Mouse (Mus musculus): ENCODE measurements around the gene Trappc2l. TPM values are rescaled to one million over a fixed set of nuclear protein-coding genes. Genes with fewer than 3 reads are reported as not detected.

Trappc2l gene
- polyA plus RNA-seq, 1 experiment from 2014 or later = 101 TPM

- H3K4me3 ChIP-seq (ENCODE audit: low read depth, low read length) = no peak overlapping the region
- no peak overlapping the region for H3K9ac ChIP-seq (ENCODE audit: low read depth, low read length)
- 0 out of 2 replicates have a peak overlapping the region, but pooled peaks have one; percentile 3 for H3K27ac ChIP-seq (ENCODE audit: low read length)
- no peak overlapping the region for H3K4me2 ChIP-seq (ENCODE audit: low read length)
- H3K4me1 ChIP-seq (ENCODE audit: control insufficient read depth, insufficient read depth, low read length) = no peaks in the 10 kb centered on the region; the same call in 1 of the 2 replicates
- WGBS = 42% methylated on average over 16 of the region's 16 CpGs
- no peaks in the 10 kb centered on the region for H3K9me3 ChIP-seq (replicated peaks; ENCODE audit: control insufficient read depth, low read length, poor library complexity, severe bottlenecking)
- peak; percentile 57 for ATAC-seq
- H3K36me3 ChIP-seq (ENCODE audit: control insufficient read depth, insufficient read depth, low read length) = peaks cover 26% of the 10 kb centered on the region; the same call in 1 of the 2 replicates
- H3K27me3 ChIP-seq (ENCODE audit: control insufficient read depth, insufficient read depth, low read depth, low read length) = no peaks in the 10 kb centered on the region
These were observed 28.2 kb downstream of the Trappc2l start for GRCm38 (mm10) chr8:122639521-122640248.

- H3K27ac ChIP-seq (ENCODE audit: low read length) = no peak overlapping the region
- no peaks in the 10 kb centered on the region; the same call in 1 of the 2 replicates for H3K4me1 ChIP-seq (ENCODE audit: control insufficient read depth, insufficient read depth, low read length)
- 94% methylated on average over 4 of the region's 4 CpGs for WGBS
- H3K36me3 ChIP-seq (ENCODE audit: control insufficient read depth, insufficient read depth, low read length) = peaks cover 18% of the 10 kb centered on the region; the same call in 1 of the 2 replicates
- H3K4me3 ChIP-seq (ENCODE audit: low read depth, low read length) = no peak overlapping the region
- no peak overlapping the region for H3K4me2 ChIP-seq (ENCODE audit: low read length)
- no peak for ATAC-seq
- H3K9ac ChIP-seq (ENCODE audit: low read depth, low read length) = no peak overlapping the region
- no peaks in the 10 kb centered on the region for H3K27me3 ChIP-seq (ENCODE audit: control insufficient read depth, insufficient read depth, low read depth, low read length)
- no peaks in the 10 kb centered on the region for H3K9me3 ChIP-seq (replicated peaks; ENCODE audit: control insufficient read depth, low read length, poor library complexity, severe bottlenecking)
These were observed 29.4 kb downstream of the Trappc2l start for GRCm38 (mm10) chr8:122640825-122641224.

GRCm38 (mm10) chr8:122641406-122641805, 30.0 kb downstream of the Trappc2l start:
- Histone ChIP-seq H3K4me3 (ENCODE audit: low read depth, low read length) (no peak overlapping the region), H3K9ac (ENCODE audit: low read depth, low read length) (no peak overlapping the region), H3K27ac (ENCODE audit: low read length) (no peak overlapping the region), H3K9me3 (replicated peaks; ENCODE audit: control insufficient read depth, low read length, poor library complexity, severe bottlenecking) (no peaks in the 10 kb centered on the region), H3K4me2 (ENCODE audit: low read length) (no peak overlapping the region), H3K36me3 (ENCODE audit: control insufficient read depth, insufficient read depth, low read length) (peaks cover 18% of the 10 kb centered on the region; the same call in 1 of the 2 replicates), H3K27me3 (ENCODE audit: control insufficient read depth, insufficient read depth, low read depth, low read length) (no peaks in the 10 kb centered on the region), H3K4me1 (ENCODE audit: control insufficient read depth, insufficient read depth, low read length) (no peaks in the 10 kb centered on the region; the same call in 1 of the 2 replicates)
- ATAC-seq = no peak
- WGBS = 94% methylated on average over 15 of the region's 15 CpGs

GRCm38 (mm10) chr8:122642071-122642470, 30.6 kb downstream of the Trappc2l start:
- no peak for ATAC-seq
- Histone ChIP-seq H3K4me3 (ENCODE audit: low read depth, low read length) (no peak overlapping the region), H3K9me3 (replicated peaks; ENCODE audit: control insufficient read depth, low read length, poor library complexity, severe bottlenecking) (no peaks in the 10 kb centered on the region), H3K27ac (ENCODE audit: low read length) (no peak overlapping the region), H3K4me1 (ENCODE audit: control insufficient read depth, insufficient read depth, low read length) (no peaks in the 10 kb centered on the region; the same call in 1 of the 2 replicates), H3K27me3 (ENCODE audit: control insufficient read depth, insufficient read depth, low read depth, low read length) (no peaks in the 10 kb centered on the region), H3K4me2 (ENCODE audit: low read length) (no peak overlapping the region), H3K36me3 (ENCODE audit: control insufficient read depth, insufficient read depth, low read length) (peaks cover 21% of the 10 kb centered on the region; the same call in 1 of the 2 replicates), H3K9ac (ENCODE audit: low read depth, low read length) (no peak overlapping the region)
- 69% methylated on average over 9 of the region's 9 CpGs for WGBS

- no peak overlapping the region for H3K4me3 ChIP-seq (ENCODE audit: low read depth, low read length)
- H3K4me1 ChIP-seq (ENCODE audit: control insufficient read depth, insufficient read depth, low read length) = no peaks in the 10 kb centered on the region; the same call in 1 of the 2 replicates
- ATAC-seq = no peak
- H3K27ac ChIP-seq (ENCODE audit: low read length) = no peak overlapping the region
- peaks cover 19% of the 10 kb centered on the region for H3K36me3 ChIP-seq (ENCODE audit: control insufficient read depth, insufficient read depth, low read length)
- 72% methylated on average over 6 of the region's 6 CpGs for WGBS
- H3K9me3 ChIP-seq (replicated peaks; ENCODE audit: control insufficient read depth, low read length, poor library complexity, severe bottlenecking) = no peaks in the 10 kb centered on the region
- no peak overlapping the region for H3K9ac ChIP-seq (ENCODE audit: low read depth, low read length)
- no peaks in the 10 kb centered on the region for H3K27me3 ChIP-seq (ENCODE audit: control insufficient read depth, insufficient read depth, low read depth, low read length)
- H3K4me2 ChIP-seq (ENCODE audit: low read length) = no peak overlapping the region
These were observed 32.9 kb downstream of the Trappc2l start for GRCm38 (mm10) chr8:122644175-122644954.

GRCm38 (mm10) chr8:122646337-122646736, 34.9 kb downstream of the Trappc2l start:
- no peak overlapping the region for H3K4me2 ChIP-seq (ENCODE audit: low read length)
- ATAC-seq = no peak
- H3K9me3 ChIP-seq (replicated peaks; ENCODE audit: control insufficient read depth, low read length, poor library complexity, severe bottlenecking) = no peaks in the 10 kb centered on the region
- no peak overlapping the region for H3K9ac ChIP-seq (ENCODE audit: low read depth, low read length)
- WGBS = 89% methylated on average over 16 of the region's 16 CpGs
- no peak overlapping the region for H3K4me3 ChIP-seq (ENCODE audit: low read depth, low read length)
- H3K27me3 ChIP-seq (ENCODE audit: control insufficient read depth, insufficient read depth, low read depth, low read length) = no peaks in the 10 kb centered on the region
- H3K36me3 ChIP-seq (ENCODE audit: control insufficient read depth, insufficient read depth, low read length) = peaks cover 17% of the 10 kb centered on the region
- H3K27ac ChIP-seq (ENCODE audit: low read length) = no peak overlapping the region
- H3K4me1 ChIP-seq (ENCODE audit: control insufficient read depth, insufficient read depth, low read length) = 0 out of 2 replicates have a peak, but pooled peaks cover under 1% of the 10 kb centered on the region

GRCm38 (mm10) chr8:122648192-122648970, 36.9 kb downstream of the Trappc2l start:
- no peak for ATAC-seq
- Histone ChIP-seq H3K4me2 (ENCODE audit: low read length) (no peak overlapping the region), H3K9ac (ENCODE audit: low read depth, low read length) (no peak overlapping the region), H3K27ac (ENCODE audit: low read length) (no peak overlapping the region), H3K27me3 (ENCODE audit: control insufficient read depth, insufficient read depth, low read depth, low read length) (no peaks in the 10 kb centered on the region), H3K36me3 (ENCODE audit: control insufficient read depth, insufficient read depth, low read length) (peaks cover 11% of the 10 kb centered on the region), H3K4me1 (ENCODE audit: control insufficient read depth, insufficient read depth, low read length) (0 out of 2 replicates have a peak, but pooled peaks cover 2% of the 10 kb centered on the region), H3K4me3 (ENCODE audit: low read depth, low read length) (no peak overlapping the region), H3K9me3 (replicated peaks; ENCODE audit: control insufficient read depth, low read length, poor library complexity, severe bottlenecking) (no peaks in the 10 kb centered on the region)
- WGBS = 81% methylated on average over 15 of the region's 15 CpGs

- H3K9ac ChIP-seq (ENCODE audit: low read depth, low read length) = peak overlapping the region; percentile 30; the same call in 1 of the 2 replicates
- no peak for ATAC-seq
- H3K36me3 ChIP-seq (ENCODE audit: control insufficient read depth, insufficient read depth, low read length) = peaks cover 11% of the 10 kb centered on the region
- whole genome bisulfite sequencing = 55% methylated on average over 15 of the region's 16 CpGs
- no peaks in the 10 kb centered on the region for H3K27me3 ChIP-seq (ENCODE audit: control insufficient read depth, insufficient read depth, low read depth, low read length)
- H3K4me1 ChIP-seq (ENCODE audit: control insufficient read depth, insufficient read depth, low read length) = 0 out of 2 replicates have a peak, but pooled peaks cover 2% of the 10 kb centered on the region
- no peaks in the 10 kb centered on the region for H3K9me3 ChIP-seq (replicated peaks; ENCODE audit: control insufficient read depth, low read length, poor library complexity, severe bottlenecking)
- H3K4me3 ChIP-seq (ENCODE audit: low read depth, low read length) = no peak overlapping the region
- no peak overlapping the region for H3K27ac ChIP-seq (ENCODE audit: low read length)
- no peak overlapping the region for H3K4me2 ChIP-seq (ENCODE audit: low read length)
These were observed 40.0 kb downstream of the Trappc2l start for GRCm38 (mm10) chr8:122651326-122651921.

All from midbrain, embryonic 16.5 days (tissue).